Mouse (Mus musculus): ENCODE measurements around the gene Mrtfa. TPM values are rescaled to one million over a fixed set of nuclear protein-coding genes. Genes with fewer than 3 reads are reported as not detected.

The Mrtfa gene
- polyA plus RNA-seq (2016; fragmentation: Nextera tagmentation; extraction: Ambion mirVana), result 29.8 and 30.6 TPM in 2 replicates

GRCm38 (mm10) chr15:81190630-81191178 lies at the start of gene Mrtfa:
Gene Mrtfa, minus strand, starts transcription at chr15:81190757.
- Histone ChIP-seq H3K4me1 (peaks cover 20% of the 10 kb centered on the region), H3K9me3 (replicated peaks) (no peaks in the 10 kb centered on the region), H3K27me3 (no peaks in the 10 kb centered on the region), H3K36me3 (peaks cover 7% of the 10 kb centered on the region; the same call in 1 of the 2 replicates), H3K9ac (peak within 1 kb of the TSS; percentile 95), H3K4me2 (replicated peaks) (peak within 1 kb of the TSS; percentile 85), H3K4me3 (peak within 1 kb of the TSS; percentile 91), H3K27ac (peak within 1 kb of the TSS; percentile 80)
- WGBS, result under 1% methylated on average over 48 of the region's 48 CpGs
- peak; percentile 100 for ATAC-seq (ENCODE audit: low FRiP score)

- Histone ChIP-seq H3K4me2 (replicated peaks) (no peak overlapping the region), H3K27me3 (peaks cover 18% of the 10 kb centered on the region), H3K9ac (no peak overlapping the region), H3K4me3 (no peak overlapping the region), H3K9me3 (replicated peaks) (no peaks in the 10 kb centered on the region), H3K27ac (no peak overlapping the region), H3K36me3 (no peaks in the 10 kb centered on the region), H3K4me1 (peaks cover 13% of the 10 kb centered on the region)
- no peak for ATAC-seq (ENCODE audit: low FRiP score)
- 73% methylated on average over 13 of the region's 13 CpGs for WGBS
Measured at GRCm38 (mm10) chr15:81239794-81240343, 49.3 kb upstream of the Mrtfa start.

- no peak overlapping the region for H3K4me3 ChIP-seq
- WGBS, result 29% methylated on average over 7 of the region's 7 CpGs
- H3K4me1 ChIP-seq, result peaks cover 14% of the 10 kb centered on the region
- no peak overlapping the region for H3K27ac ChIP-seq
- H3K27me3 ChIP-seq, result peaks cover 18% of the 10 kb centered on the region
- H3K9ac ChIP-seq, result no peak overlapping the region
- H3K9me3 ChIP-seq (replicated peaks), result no peaks in the 10 kb centered on the region
- no peak overlapping the region for H3K4me2 ChIP-seq (replicated peaks)
- no peak for ATAC-seq (ENCODE audit: low FRiP score)
- no peaks in the 10 kb centered on the region for H3K36me3 ChIP-seq
Measured at GRCm38 (mm10) chr15:81239261-81239660, 48.7 kb upstream of the Mrtfa start.

- ATAC-seq (ENCODE audit: low FRiP score), result no peak
- Histone ChIP-seq H3K9ac (no peak overlapping the region), H3K27me3 (peaks cover 18% of the 10 kb centered on the region), H3K4me3 (no peak overlapping the region), H3K4me1 (peaks cover 14% of the 10 kb centered on the region), H3K27ac (no peak overlapping the region), H3K36me3 (no peaks in the 10 kb centered on the region), H3K9me3 (replicated peaks) (no peaks in the 10 kb centered on the region), H3K4me2 (replicated peaks) (no peak overlapping the region)
- 93% methylated on average over 18 of the region's 18 CpGs for WGBS
Measured at GRCm38 (mm10) chr15:81237471-81237870, 46.9 kb upstream of the Mrtfa start.

GRCm38 (mm10) chr15:81236062-81236461 lies 45.5 kb upstream of the Mrtfa start:
- Histone ChIP-seq H3K9ac (peak overlapping the region; percentile 59), H3K4me2 (replicated peaks) (peak overlapping the region; percentile 81), H3K27ac (no peak overlapping the region; the same call in 1 of the 2 replicates), H3K4me3 (peak overlapping the region; percentile 44), H3K9me3 (replicated peaks) (no peaks in the 10 kb centered on the region), H3K4me1 (peaks cover 14% of the 10 kb centered on the region), H3K36me3 (no peaks in the 10 kb centered on the region), H3K27me3 (peaks cover 18% of the 10 kb centered on the region)
- 0 out of 2 replicates have a peak, but pooled peaks have one; percentile 8 for ATAC-seq (ENCODE audit: low FRiP score)
- 10% methylated on average over 6 of the region's 8 CpGs for WGBS

GRCm38 (mm10) chr15:81235086-81235920 lies 44.7 kb upstream of the Mrtfa start, which contains the start of gene Mchr1:
Gene Mchr1, plus strand, starts transcription at chr15:81235499.
- Histone ChIP-seq H3K27ac (peak within 1 kb of the TSS; percentile 1; the same call in 1 of the 2 replicates), H3K4me3 (peak within 1 kb of the TSS; percentile 44), H3K4me2 (replicated peaks) (peak within 1 kb of the TSS; percentile 81), H3K4me1 (peaks cover 14% of the 10 kb centered on the region), H3K9me3 (replicated peaks) (no peaks in the 10 kb centered on the region), H3K27me3 (peaks cover 18% of the 10 kb centered on the region), H3K9ac (peak within 1 kb of the TSS; percentile 59), H3K36me3 (no peaks in the 10 kb centered on the region)
- ATAC-seq (ENCODE audit: low FRiP score), result peak; percentile 89
- WGBS, result under 1% methylated on average over 25 of the region's 25 CpGs

GRCm38 (mm10) chr15:81231325-81231724 lies 40.8 kb upstream of the Mrtfa start:
- Histone ChIP-seq H3K4me1 (peaks cover 15% of the 10 kb centered on the region), H3K9ac (no peak overlapping the region), H3K27ac (no peak overlapping the region), H3K36me3 (no peaks in the 10 kb centered on the region), H3K9me3 (replicated peaks) (no peaks in the 10 kb centered on the region), H3K4me2 (replicated peaks) (no peak overlapping the region), H3K4me3 (no peak overlapping the region), H3K27me3 (peaks cover 1% of the 10 kb centered on the region)
- no peak for ATAC-seq (ENCODE audit: low FRiP score)
- WGBS, result 86% methylated on average over 7 of the region's 7 CpGs

- H3K9me3 ChIP-seq (replicated peaks), result no peaks in the 10 kb centered on the region
- H3K4me2 ChIP-seq (replicated peaks), result no peak overlapping the region
- no peak for ATAC-seq (ENCODE audit: low FRiP score)
- H3K9ac ChIP-seq, result no peak overlapping the region
- no peak overlapping the region for H3K27ac ChIP-seq
- WGBS, result 69% methylated on average over 3 of the region's 3 CpGs
- peaks cover 4% of the 10 kb centered on the region; the same call in 1 of the 2 replicates for H3K4me1 ChIP-seq
- no peaks in the 10 kb centered on the region for H3K36me3 ChIP-seq
- H3K4me3 ChIP-seq, result no peak overlapping the region
- no peaks in the 10 kb centered on the region for H3K27me3 ChIP-seq
Measured at GRCm38 (mm10) chr15:81229791-81230190, 39.2 kb upstream of the Mrtfa start.

- WGBS, result 87% methylated on average over 3 of the region's 3 CpGs
- Histone ChIP-seq H3K9me3 (replicated peaks) (no peaks in the 10 kb centered on the region), H3K9ac (no peak overlapping the region), H3K4me2 (replicated peaks) (no peak overlapping the region), H3K27ac (no peak overlapping the region), H3K36me3 (no peaks in the 10 kb centered on the region), H3K27me3 (no peaks in the 10 kb centered on the region), H3K4me1 (peaks cover 4% of the 10 kb centered on the region; the same call in 1 of the 2 replicates), H3K4me3 (no peak overlapping the region)
- ATAC-seq (ENCODE audit: low FRiP score), result no peak
Measured at GRCm38 (mm10) chr15:81228258-81228657, 37.7 kb upstream of the Mrtfa start.

GRCm38 (mm10) chr15:81227275-81227674 lies 36.7 kb upstream of the Mrtfa start:
- H3K9me3 ChIP-seq (replicated peaks), result no peaks in the 10 kb centered on the region
- H3K9ac ChIP-seq, result no peak overlapping the region
- H3K27ac ChIP-seq, result no peak overlapping the region
- no peak for ATAC-seq (ENCODE audit: low FRiP score)
- H3K36me3 ChIP-seq, result no peaks in the 10 kb centered on the region
- peaks cover 4% of the 10 kb centered on the region; the same call in 1 of the 2 replicates for H3K4me1 ChIP-seq
- no peaks in the 10 kb centered on the region for H3K27me3 ChIP-seq
- no peak overlapping the region for H3K4me2 ChIP-seq (replicated peaks)
- H3K4me3 ChIP-seq, result no peak overlapping the region
- WGBS, result 95% methylated on average over 3 of the region's 3 CpGs

GRCm38 (mm10) chr15:81226796-81227195 lies 36.2 kb upstream of the Mrtfa start:
- H3K9me3 ChIP-seq (replicated peaks), result no peaks in the 10 kb centered on the region
- no peak overlapping the region for H3K27ac ChIP-seq
- no peak overlapping the region for H3K4me2 ChIP-seq (replicated peaks)
- no peak overlapping the region for H3K4me3 ChIP-seq
- no peak for ATAC-seq (ENCODE audit: low FRiP score)
- 44% methylated on average over 4 of the region's 4 CpGs for WGBS
- H3K9ac ChIP-seq, result no peak overlapping the region
- H3K4me1 ChIP-seq, result peaks cover 4% of the 10 kb centered on the region; the same call in 1 of the 2 replicates
- no peaks in the 10 kb centered on the region for H3K27me3 ChIP-seq
- no peaks in the 10 kb centered on the region for H3K36me3 ChIP-seq

- H3K27me3 ChIP-seq, result no peaks in the 10 kb centered on the region
- H3K9ac ChIP-seq, result no peak overlapping the region
- 65% methylated on average over 6 of the region's 6 CpGs for WGBS
- H3K27ac ChIP-seq, result no peak overlapping the region
- H3K4me2 ChIP-seq (replicated peaks), result no peak overlapping the region
- peaks cover 4% of the 10 kb centered on the region; the same call in 1 of the 2 replicates for H3K4me1 ChIP-seq
- H3K4me3 ChIP-seq, result no peak overlapping the region
- no peaks in the 10 kb centered on the region for H3K36me3 ChIP-seq
- no peaks in the 10 kb centered on the region for H3K9me3 ChIP-seq (replicated peaks)
- ATAC-seq (ENCODE audit: low FRiP score), result no peak
Measured at GRCm38 (mm10) chr15:81225732-81226131, 35.2 kb upstream of the Mrtfa start.

Measured in hindbrain, embryonic 12.5 days (tissue).